Mouse (Mus musculus) large intestine, adult 2 months (tissue): ENCODE results near the gene Flg. TPM values are rescaled to one million over a fixed set of nuclear protein-coding genes. Genes with fewer than 3 reads are reported as not detected.

Experiments
- DNase-seq: peaks from one replicate; pipeline ENCODE4 v3.0.0-alpha.2; 2012; ENCODE audit warnings: low read depth, low spot score
- whole genome bisulfite sequencing: fragments of 180-500 bp; shearing (Covaris S2); methylation state at CpG from one replicate; pipeline ENCODE4 v1.1.7; 2018; 5-methylcytosine and 5-hydroxymethylcytosine counted together
- polyA plus RNA-seq: library from polyadenylated mRNA; depleted of rRNA; stranded (reverse); fragments of >200 nt; gene quantifications from 2 replicates; pipeline ENCODE4 v1.2.3, GENCODE M21; 2012; rRNA removed

Flg gene
- 0.05 TPM in 1 of 2 replicates, not detected in the other for polyA plus RNA-seq

GRCm38 (mm10) chr3:93273223-93273622 is at the start of gene Flg:
Flg (plus strand) TSS chr3:93273523.
- WGBS = 77% methylated on average over 2 of the region's 2 CpGs
- DNase-seq = no peak

- 74% methylated on average over 2 of the region's 2 CpGs for WGBS
- no peak for DNase-seq
Measured at GRCm38 (mm10) chr3:93297542-93297941, 24.2 kb downstream of the Flg start.

DNA sequence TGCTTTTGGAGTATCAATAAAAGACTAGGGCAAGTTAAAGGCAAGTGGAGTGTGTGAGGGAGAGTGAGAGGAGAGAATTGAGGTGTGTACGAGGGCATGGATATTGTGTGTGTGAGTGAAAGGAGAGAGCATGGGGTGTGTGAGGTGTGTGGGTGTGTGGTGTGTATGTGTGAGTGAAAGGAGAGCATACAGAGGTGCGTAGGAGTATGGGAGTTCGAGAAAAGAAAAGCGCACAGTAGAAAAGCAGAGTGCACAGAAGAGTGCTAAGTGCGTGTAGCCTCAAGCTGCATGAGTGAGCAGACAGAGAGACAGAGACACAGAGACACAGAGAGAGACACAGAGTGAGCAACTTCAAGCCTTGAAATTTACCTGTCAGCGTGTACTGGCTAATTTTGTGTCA is 26.5 kb downstream of the Flg start:
- no peak for DNase-seq
- WGBS = 83% methylated on average over 6 of the region's 6 CpGs

DNA sequence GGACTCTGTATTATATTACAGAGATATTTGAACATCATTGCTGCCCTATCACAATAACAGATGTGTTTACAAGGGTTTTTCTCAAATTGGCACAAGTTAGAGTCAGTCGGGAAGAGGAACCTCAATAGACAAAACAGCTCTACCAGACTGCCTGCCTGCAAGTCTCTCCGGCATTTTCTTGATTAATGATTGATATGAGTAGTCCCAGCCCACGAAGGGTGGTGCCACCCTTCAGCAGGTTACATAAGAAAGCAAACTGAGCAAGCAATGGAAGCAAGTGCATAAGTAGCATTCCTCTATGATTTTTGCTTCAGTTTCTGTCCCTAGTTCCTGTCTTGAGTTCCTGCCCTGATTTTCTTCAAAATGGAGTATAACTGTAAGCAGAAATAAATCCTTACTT is 28.6 kb downstream of the Flg start:
- WGBS = 24% methylated on average over 3 of the region's 3 CpGs

GRCm38 (mm10) chr3:93306142-93306541 is 32.8 kb downstream of the Flg start:
- 80% methylated on average over 2 of the region's 2 CpGs for WGBS
- no peak for DNase-seq

More for the DNA sequence above, 28.6 kb downstream of the Flg start:
- no peak for DNase-seq

DNA sequence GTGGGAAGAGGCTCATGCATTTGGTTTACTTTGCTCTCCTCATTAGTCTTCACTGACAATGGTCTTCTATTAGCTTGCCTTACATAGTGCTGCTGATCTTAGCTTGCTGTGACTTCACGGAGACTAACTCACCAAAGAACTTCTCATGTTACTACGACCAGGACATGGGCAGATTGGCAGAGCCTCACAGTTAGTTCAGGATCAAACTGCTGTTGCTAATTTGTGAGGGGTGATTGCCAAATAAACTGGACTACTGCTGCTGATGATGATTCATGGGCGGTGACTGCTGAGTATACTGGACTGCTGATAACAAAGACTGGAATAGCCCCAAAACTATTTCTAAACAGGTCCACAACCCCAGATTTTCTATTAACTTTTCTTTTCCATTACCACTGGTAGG is 38.0 kb downstream of the Flg start:
- 63% methylated on average over 3 of the region's 3 CpGs for WGBS
- no peak for DNase-seq

DNA sequence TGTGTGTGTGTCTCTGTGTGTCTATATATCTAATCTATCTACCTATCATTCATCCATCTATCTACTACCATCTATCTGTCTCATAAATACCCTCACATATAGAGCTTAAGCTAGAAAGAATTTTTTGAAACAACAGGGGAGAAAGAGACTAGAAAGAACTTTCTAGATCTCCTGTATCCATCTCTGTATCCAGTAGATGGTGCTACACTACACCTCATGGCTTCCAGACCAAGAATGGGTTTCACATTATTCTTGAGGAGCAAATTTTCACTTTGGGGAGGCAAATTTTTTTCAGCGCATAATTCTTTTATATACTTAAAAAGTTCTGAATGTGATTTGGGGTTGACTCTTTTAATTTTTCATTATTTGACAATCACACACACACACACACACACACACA is 41.1 kb downstream of the Flg start:
- no peak for DNase-seq
- WGBS = 91% methylated on average over 1 of the region's 1 CpGs

DNA sequence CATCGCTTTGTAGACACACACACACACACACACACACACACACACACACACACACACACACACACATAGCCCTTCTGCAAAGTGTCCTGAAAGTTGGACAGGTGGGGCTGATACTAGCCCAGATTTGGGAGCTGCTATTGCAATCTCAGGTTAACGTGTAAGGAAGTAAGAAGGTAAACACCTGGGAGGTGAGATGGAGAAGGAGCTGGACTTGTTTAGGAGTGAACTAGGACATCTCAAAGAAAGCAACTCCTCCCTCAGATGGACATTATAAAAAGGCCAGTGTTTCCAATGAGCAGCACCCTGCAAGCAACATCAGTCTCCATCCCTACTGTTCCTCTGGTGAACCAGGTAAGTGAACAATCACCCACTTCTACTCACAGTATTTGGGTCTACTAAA is 46.1 kb downstream of the Flg start, which contains the start of gene Hrnr:
TSS of gene Hrnr (plus strand) at position 301 of the 400 bp plus-strand sequence.
- 43% methylated on average over 2 of the region's 2 CpGs for WGBS
- DNase-seq = no peak

DNA sequence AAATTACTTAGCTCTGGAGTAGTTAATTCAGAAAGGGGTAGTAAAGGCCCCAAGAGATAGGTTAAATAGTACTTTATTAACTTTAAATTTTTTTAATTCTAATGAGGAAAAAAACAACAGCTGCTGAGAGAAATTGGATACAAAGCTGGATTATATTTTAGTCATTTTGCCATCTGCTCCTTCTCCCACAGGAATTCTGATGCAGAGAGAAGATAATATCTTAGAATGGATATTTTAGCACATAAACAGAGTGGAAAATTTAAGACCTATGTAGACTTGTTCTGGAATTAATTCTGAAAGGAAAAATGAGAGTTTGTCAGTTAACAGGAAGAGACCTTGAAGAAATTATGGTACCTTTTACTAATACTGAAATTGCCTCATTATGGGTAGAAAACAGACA is 64.4 kb downstream of the Flg start:
- no peak for DNase-seq

DNA sequence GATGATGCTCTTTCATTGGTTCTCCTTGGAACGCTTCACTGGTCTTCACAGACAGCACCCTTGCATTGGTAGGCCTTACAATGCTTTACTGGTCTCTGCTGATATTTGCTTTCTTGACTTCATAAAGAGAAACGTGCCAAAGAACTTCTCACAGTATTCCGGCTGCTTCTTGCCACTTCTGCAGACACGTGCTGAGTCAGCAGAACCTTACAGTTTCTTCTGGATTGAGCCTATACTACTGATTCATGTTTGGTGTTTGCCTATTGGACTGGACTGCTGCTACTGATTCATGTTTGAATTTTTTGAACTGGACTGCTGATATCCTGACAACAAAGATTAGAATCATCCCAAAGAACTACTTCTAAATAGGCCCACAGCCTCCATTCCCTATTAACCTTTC is 66.7 kb downstream of the Flg start:
- DNase-seq = no peak
- 82% methylated on average over 4 of the region's 4 CpGs for WGBS

Other genes starting within 250 kb of the Flg start
- gene Gm4858, start 204.7 kb upstream of the Flg start, polyA plus RNA-seq = not detected in 2 replicates
- gene Crnn, start 128.7 kb upstream of the Flg start, polyA plus RNA-seq = not detected in 2 replicates
- not detected in 2 replicates for gene Flg2, start 76.2 kb upstream of the Flg start, polyA plus RNA-seq
- gene Hrnr, start 46.2 kb downstream of the Flg start, polyA plus RNA-seq = not detected in 2 replicates
- gene Rptn, start 120.2 kb downstream of the Flg start, polyA plus RNA-seq = 0.04 TPM in 1 of 2 replicates, not detected in the other
- gene Tchh, start 168.8 kb downstream of the Flg start, polyA plus RNA-seq = 0.05 TPM in 2 replicates
- not detected in 2 replicates for gene Tchhl1, start 195.2 kb downstream of the Flg start, polyA plus RNA-seq
- gene S100a11, start 247.0 kb downstream of the Flg start, polyA plus RNA-seq = 187 and 233 TPM in 2 replicates